Mouse (Mus musculus) kidney, postnatal 0 days (tissue): ENCODE data around the gene Zc3h12a. TPM values are rescaled to one million over a fixed set of nuclear protein-coding genes. Genes with fewer than 3 reads are reported as not detected.
A peak's percentile ranks its signal among the peaks of the same experiment; 100 is the strongest.

Source experiments
- ATAC-seq: fragments of 200-750 bp; cut with Nextera tagmentation; replicated peaks from 2 replicates; pipeline ENCODE4 v1.8.0; 2017; ENCODE audit warnings: low read depth, moderate number of reproducible peaks, moderate TSS enrichment, moderate library complexity; ENCODE audit not compliant: low FRiP score
- DNase-seq: peaks from one replicate; pipeline ENCODE4 v3.0.0-alpha.2; 2016; ENCODE audit warnings: low spot score
- H3K27ac ChIP-seq: fragments of 300-500 bp; sonication (generic); 2 replicates; pipeline ENCODE4 v1.5.1; 2014; ENCODE audit warnings: mild to moderate bottlenecking
- H3K27me3 ChIP-seq: fragments of 300-500 bp; sonication (generic); 2 replicates; pipeline ENCODE4 v1.6.1; 2014; ENCODE audit warnings: low read length, mixed read lengths; ENCODE audit not compliant: insufficient read depth
- H3K36me3 ChIP-seq: fragments of 300-500 bp; sonication (generic); 2 replicates; pipeline ENCODE4 v1.6.1; 2014; ENCODE audit warnings: low read length, mixed read lengths; ENCODE audit not compliant: insufficient read depth
- H3K4me1 ChIP-seq: fragments of 300-500 bp; sonication (generic); replicated peaks from 2 replicates; pipeline ENCODE4 v1.6.1; 2014; ENCODE audit warnings: antibody characterized with exemption, low read length, mixed read lengths; ENCODE audit not compliant: insufficient read depth
- H3K4me2 ChIP-seq: fragments of 300-500 bp; sonication (generic); 2 replicates; pipeline ENCODE4 v1.6.1; 2014; ENCODE audit warnings: mild to moderate bottlenecking, low read length, moderate library complexity, mixed read lengths
- H3K4me3 ChIP-seq: fragments of 300-500 bp; sonication (generic); replicated peaks from 2 replicates; pipeline ENCODE4 v1.5.1; 2014; ENCODE audit warnings: low read depth, low read length
- H3K9ac ChIP-seq: fragments of 300-500 bp; sonication (generic); 2 replicates; pipeline ENCODE4 v1.6.1; 2014; ENCODE audit warnings: low read depth, low read length
- H3K9me3 ChIP-seq: fragments of 300-500 bp; sonication (generic); replicated peaks from 2 replicates; pipeline ENCODE4 v1.6.1; 2016; ENCODE audit warnings: low read length, inconsistent platforms, mixed read lengths
- CTCF ChIP-seq: IDR thresholded peaks from 2 replicates; pipeline ENCODE4 v1.5.1; 2016; ENCODE audit warnings: antibody characterized with exemption, low read depth, mild to moderate bottlenecking, moderate library complexity
- WGBS: fragments of 180-500 bp; shearing (Covaris S2); extraction: QIAGEN DNeasy Blood & Tissue Kit; methylation state at CpG from one replicate; pipeline ENCODE4 v1.1.7; 2014; 5-methylcytosine and 5-hydroxymethylcytosine counted together
- polyA plus RNA-seq: library from polyadenylated mRNA; unstranded; fragments of >200 nt; fragmentation: Nextera tagmentation; extraction: Ambion mirVana; gene quantifications from 2 replicates; pipeline ENCODE4 v1.2.1, GENCODE M21; 2015

Zc3h12a gene
- polyA plus RNA-seq, 1 experiment from 2014 or later = 0.78 TPM

- Histone ChIP-seq H3K4me2 (no peak overlapping the region), H3K27ac (no peak overlapping the region), H3K36me3 (no peaks in the 10 kb centered on the region), H3K9ac (no peak overlapping the region), H3K4me3 (no peak overlapping the region), H3K4me1 (no peaks in the 10 kb centered on the region), H3K9me3 (no peaks in the 10 kb centered on the region), H3K27me3 (no peaks in the 10 kb centered on the region)
- 79% methylated on average over 10 of the region's 10 CpGs for WGBS
- DNase-seq (no peak), ATAC-seq (no peak)
- no peak for TF ChIP-seq CTCF
These were observed 7.6 kb upstream of the Zc3h12a start for GRCm38 (mm10) chr4:125135076-125135855.

- no peak for TF ChIP-seq CTCF
- no peaks in the 10 kb centered on the region for H3K36me3 ChIP-seq
- ATAC-seq (no peak), DNase-seq (no peak)
- no peak overlapping the region for H3K4me2 ChIP-seq
- H3K27me3 ChIP-seq = no peaks in the 10 kb centered on the region
- WGBS = 80% methylated on average over 5 of the region's 5 CpGs
- no peaks in the 10 kb centered on the region for H3K9me3 ChIP-seq
- H3K4me3 ChIP-seq = no peak overlapping the region
- H3K9ac ChIP-seq = no peak overlapping the region
- H3K4me1 ChIP-seq = no peaks in the 10 kb centered on the region
- H3K27ac ChIP-seq = no peak overlapping the region
These were observed 7.0 kb upstream of the Zc3h12a start for GRCm38 (mm10) chr4:125134631-125135030.

GRCm38 (mm10) chr4:125134192-125134591, 6.6 kb upstream of the Zc3h12a start:
- 66% methylated on average over 4 of the region's 4 CpGs for WGBS
- H3K9ac ChIP-seq = no peak overlapping the region
- DNase-seq (no peak), ATAC-seq (no peak)
- TF ChIP-seq CTCF = no peak
- H3K4me2 ChIP-seq = no peak overlapping the region
- H3K27ac ChIP-seq = no peak overlapping the region
- no peaks in the 10 kb centered on the region for H3K9me3 ChIP-seq
- no peaks in the 10 kb centered on the region for H3K27me3 ChIP-seq
- no peaks in the 10 kb centered on the region for H3K4me1 ChIP-seq
- no peak overlapping the region for H3K4me3 ChIP-seq
- H3K36me3 ChIP-seq = no peaks in the 10 kb centered on the region

GRCm38 (mm10) chr4:125132394-125132793, 4.8 kb upstream of the Zc3h12a start:
- H3K36me3 ChIP-seq = no peaks in the 10 kb centered on the region
- H3K27ac ChIP-seq = no peak overlapping the region
- H3K4me3 ChIP-seq = no peak overlapping the region
- no peak overlapping the region for H3K4me2 ChIP-seq
- DNase-seq (peak; percentile 73), ATAC-seq (no peak)
- H3K27me3 ChIP-seq = no peaks in the 10 kb centered on the region
- TF ChIP-seq CTCF = peak; percentile 82
- WGBS = 28% methylated on average over 5 of the region's 5 CpGs
- no peaks in the 10 kb centered on the region for H3K9me3 ChIP-seq
- H3K4me1 ChIP-seq = no peaks in the 10 kb centered on the region
- H3K9ac ChIP-seq = no peak overlapping the region

- ATAC-seq (no peak), DNase-seq (no peak)
- Histone ChIP-seq H3K36me3 (no peaks in the 10 kb centered on the region), H3K4me1 (peaks cover 8% of the 10 kb centered on the region; the same call in 1 of the 2 replicates), H3K9me3 (no peaks in the 10 kb centered on the region), H3K4me2 (no peak overlapping the region), H3K27ac (no peak overlapping the region), H3K9ac (no peak overlapping the region), H3K4me3 (no peak overlapping the region), H3K27me3 (no peaks in the 10 kb centered on the region)
- TF ChIP-seq CTCF = no peak
- WGBS = 52% methylated on average over 4 of the region's 4 CpGs
These were observed 3.9 kb upstream of the Zc3h12a start for GRCm38 (mm10) chr4:125131493-125131892.

- Histone ChIP-seq H3K27ac (no peak overlapping the region), H3K4me3 (peak overlapping the region; percentile 66), H3K4me1 (peaks cover 27% of the 10 kb centered on the region), H3K4me2 (peak overlapping the region; percentile 98), H3K9ac (peak overlapping the region; percentile 68; the same call in 1 of the 2 replicates), H3K9me3 (no peaks in the 10 kb centered on the region), H3K36me3 (no peaks in the 10 kb centered on the region), H3K27me3 (no peaks in the 10 kb centered on the region)
- WGBS = 70% methylated on average over 7 of the region's 7 CpGs
- ATAC-seq (no peak), DNase-seq (no peak)
- no peak for TF ChIP-seq CTCF
These were observed 879 bp downstream of the Zc3h12a start for GRCm38 (mm10) chr4:125126761-125127160.
